Mouse (Mus musculus) cerebellum, adult 9-11 months (tissue): ENCODE results near the gene N4bp2l2.
"Not testable (repeated sequence)": the region's sequence is repeated elsewhere in the genome, so short reads cannot be mapped to it uniquely, and the experiment has no call there.

ENCODE experiments used
- DNase-seq: peaks from one replicate; pipeline ENCODE4 v3.0.0; 2022

N4bp2l2 gene

DNA sequence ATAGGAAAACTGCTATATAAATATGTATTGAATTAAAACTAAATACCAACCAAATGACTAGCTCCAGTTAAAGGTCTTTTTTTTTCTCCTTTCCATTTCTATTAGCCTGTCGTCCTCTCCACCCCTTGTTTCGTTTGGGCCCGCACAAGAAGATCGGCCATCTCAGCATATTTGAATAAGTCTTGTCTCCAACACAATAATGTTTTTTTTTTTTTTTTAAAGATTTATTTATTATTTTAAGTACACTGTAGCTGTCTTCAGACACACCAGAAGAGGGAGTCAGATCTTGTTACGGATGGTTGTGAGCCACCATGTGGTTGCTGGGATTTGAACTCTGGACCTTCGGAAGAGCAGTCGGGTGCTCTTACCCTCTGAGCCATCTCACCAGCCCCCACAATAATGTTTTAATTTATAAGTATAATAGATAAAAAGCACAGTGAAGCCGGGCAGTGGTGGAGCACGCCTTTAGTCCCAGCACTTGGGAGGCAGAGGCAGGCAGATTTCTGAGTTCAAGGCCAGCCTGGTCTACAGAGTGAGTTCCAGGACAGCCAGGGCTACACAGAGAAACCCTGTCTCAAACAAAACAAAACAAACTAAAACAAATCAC lies at the start of gene N4bp2l2:
Gene N4bp2l2 (minus strand): TSS at position 51 of the 607 bp plus-strand sequence.
- DNase-seq, result not testable (repeated sequence)

GRCm38 (mm10) chr5:150713431-150713830 lies 47.4 kb upstream of the N4bp2l2 start:
- no peak for DNase-seq

DNA sequence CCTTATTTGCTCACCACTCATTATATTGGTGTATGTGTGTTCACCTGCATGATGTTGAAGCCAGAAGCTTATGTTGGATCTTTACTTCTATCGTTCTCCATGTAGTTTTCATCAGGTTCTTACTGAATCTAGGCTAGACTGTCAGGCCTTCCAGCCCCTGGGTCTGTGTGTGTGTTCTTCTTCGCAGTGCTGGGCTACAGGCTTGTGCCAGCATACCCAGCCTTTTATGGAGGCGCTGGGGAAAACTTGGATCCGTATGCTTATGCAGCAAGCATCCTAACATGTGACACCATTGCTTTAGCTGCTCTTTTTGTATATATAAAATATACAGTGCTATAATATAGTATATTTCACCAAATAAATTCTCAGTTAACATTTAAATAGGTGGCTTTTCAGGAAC lies 45.5 kb upstream of the N4bp2l2 start:
- DNase-seq, result no peak

DNA sequence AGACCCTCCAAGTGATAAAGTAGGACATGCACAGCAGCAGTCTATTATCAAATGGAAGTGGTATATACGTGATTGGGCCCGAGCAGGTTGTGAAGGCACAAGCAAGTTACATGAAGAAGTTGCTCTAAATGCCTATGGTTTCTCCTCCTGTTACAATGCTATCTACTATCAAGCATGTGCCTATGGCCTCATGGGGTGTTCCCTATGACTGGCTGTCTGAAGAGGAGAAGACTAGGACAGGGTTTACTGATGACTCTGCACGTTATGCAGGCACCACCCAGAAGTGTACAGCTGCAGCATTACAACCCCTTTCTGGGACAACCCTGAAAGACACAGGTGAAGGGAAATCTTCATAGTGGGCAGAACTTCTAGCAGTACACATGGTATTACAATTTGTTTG lies 41.2 kb upstream of the N4bp2l2 start:
- DNase-seq, result not testable (repeated sequence)

DNA sequence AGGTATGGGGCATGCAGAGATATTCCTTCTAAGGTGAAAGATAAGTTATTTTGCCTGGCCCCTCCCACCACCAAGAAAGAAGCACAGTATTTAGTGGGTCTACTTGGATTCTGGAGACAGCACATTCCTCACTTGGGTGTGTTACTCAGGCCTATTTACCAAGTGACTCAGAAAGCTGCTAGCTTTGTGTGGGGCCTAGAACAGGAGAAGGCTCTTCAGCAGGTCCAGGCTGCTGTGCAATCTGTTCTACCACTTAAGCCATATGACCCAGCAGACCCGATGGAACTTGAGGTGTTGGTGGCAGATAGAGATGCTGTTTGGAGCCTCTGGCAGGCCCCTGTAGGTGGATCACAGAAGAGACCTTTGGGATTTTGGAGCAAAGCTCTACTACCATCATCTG lies 40.7 kb upstream of the N4bp2l2 start:
- not testable (repeated sequence) for DNase-seq

DNA sequence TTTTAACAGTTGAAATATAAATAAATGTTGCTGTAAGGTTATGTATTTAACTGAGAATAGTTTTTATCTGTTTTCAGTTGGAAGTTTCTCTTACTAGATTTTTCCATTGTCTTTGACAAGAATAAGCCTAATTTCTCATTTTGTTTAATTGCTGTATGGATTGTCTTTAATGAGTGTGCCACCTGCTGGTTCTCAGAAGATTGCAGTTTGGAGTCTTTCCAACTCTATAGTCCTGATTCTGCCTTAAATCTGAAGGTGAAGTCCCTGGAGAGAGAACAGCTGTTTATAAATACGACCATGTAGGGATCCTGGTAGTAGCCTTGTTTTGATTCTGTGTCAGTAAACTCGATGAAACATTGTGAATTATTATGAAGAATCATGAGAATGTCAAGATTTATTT lies 36.7 kb upstream of the N4bp2l2 start:
- DNase-seq, result peak; percentile 47

- no peak for DNase-seq
These were observed 27.3 kb upstream of the N4bp2l2 start for GRCm38 (mm10) chr5:150693277-150693676.

DNA sequence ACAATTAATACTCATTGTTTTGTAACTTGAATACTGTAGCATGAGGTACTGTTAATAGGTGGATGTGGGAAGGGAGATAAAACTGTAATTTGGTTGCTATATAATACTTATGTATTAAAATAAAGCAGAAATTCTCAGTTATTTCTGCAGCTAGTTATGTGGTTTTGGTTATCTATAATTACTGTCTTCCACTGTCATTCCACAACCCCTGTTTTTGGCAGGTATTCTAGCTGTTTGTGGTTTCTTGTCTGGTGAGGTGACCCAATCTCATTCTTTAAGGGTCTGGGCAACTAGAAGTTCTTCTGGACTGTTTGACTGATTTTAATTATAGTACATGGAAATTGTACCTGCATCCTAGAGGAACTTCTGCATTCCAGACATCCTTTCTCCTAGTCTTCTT lies 24.7 kb upstream of the N4bp2l2 start:
- DNase-seq, result no peak

DNA sequence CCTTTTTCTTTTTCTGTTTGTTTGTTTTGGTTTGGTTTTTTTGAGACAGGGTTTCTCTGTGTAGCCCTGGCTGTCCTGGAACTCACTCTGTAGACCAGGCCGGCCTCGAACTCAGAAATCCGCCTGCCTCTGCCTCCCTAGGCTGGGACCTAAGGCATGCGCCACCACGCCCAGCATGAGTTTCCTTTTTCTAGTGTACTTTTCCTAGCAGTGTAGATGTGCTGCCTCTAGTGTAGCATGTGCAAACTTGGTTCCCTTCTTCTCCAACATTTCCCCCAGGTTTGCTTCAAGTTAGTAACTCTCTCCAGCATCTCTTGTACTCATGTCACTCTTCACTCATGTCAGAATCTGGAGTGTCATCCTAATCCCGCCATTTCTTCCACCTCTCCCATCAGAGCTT lies 16.9 kb upstream of the N4bp2l2 start:
- not testable (repeated sequence) for DNase-seq

DNA sequence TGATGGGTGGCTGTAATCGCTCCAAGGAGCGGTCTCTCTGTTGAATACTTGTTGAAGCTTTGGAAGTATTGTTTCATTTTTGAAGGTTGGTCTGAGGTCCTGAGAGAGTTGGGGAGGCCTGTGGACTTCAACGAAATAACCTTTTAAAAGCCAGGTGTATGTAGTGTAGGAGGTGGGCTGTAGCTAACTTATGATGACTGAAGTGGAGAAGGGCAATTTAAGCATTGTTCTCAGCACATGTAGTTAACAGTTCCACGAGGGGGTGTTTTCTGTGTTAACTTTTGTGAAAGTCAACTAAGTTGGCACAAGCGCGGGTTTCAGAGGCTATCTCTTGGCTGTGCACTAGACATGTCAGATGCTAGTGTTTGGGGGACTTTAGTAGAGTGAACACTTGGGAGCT lies 8.9 kb upstream of the N4bp2l2 start:
- peak; percentile 30 for DNase-seq

- DNase-seq, result no peak
These were observed 8.1 kb upstream of the N4bp2l2 start for GRCm38 (mm10) chr5:150673880-150674621.

- peak; percentile 96 for DNase-seq
These were observed 7.3 kb upstream of the N4bp2l2 start, which contains the start of gene Pds5b for GRCm38 (mm10) chr5:150673153-150673835. TSS of gene Pds5b (plus strand) at chr5:150673739.

- peak; percentile 41 for DNase-seq
These were observed 6.4 kb upstream of the N4bp2l2 start for GRCm38 (mm10) chr5:150672343-150672742.

- DNase-seq, result no peak
These were observed 2.7 kb upstream of the N4bp2l2 start for GRCm38 (mm10) chr5:150668731-150669130.

DNA sequence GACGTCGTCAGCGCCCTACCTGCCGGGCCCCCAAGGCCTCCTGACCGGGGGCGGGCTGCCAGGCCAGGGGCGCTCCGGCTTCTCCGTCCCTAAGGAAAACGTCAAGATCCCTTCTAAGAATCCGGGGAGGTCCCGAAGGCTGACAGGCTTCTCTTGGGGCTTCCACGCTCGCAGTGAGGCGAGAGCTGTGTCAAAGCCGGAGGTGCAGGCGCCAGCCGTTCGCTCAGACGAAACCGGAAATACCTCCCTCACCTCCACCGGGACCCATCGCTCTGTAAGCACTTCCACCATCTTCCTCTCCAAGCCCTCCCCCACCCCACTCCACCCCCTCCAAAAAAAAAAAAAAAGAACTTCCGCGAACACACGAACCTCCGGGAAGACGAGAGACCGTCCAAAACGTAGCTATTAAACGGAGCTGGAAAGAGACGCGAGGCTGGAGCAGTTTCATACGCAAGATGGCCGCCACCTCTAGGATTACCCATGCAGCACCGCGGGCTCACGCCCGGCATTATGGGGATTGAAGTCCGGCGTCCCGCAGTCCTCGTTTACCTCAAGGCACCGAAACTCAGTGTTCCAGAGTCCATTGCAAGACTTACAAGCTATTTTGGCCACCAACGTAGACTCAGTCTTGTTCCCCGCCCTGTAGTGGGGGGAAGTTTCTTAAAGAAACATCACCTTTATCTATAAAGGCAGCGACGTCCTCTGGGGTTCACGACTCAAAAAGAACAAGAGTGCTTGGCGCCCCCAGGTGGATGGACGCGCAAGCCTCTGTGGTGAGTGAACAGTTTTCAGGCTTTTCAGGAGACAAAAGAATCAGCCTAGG lies 640 bp downstream of the N4bp2l2 start:
- peak; percentile 98 for DNase-seq

- DNase-seq, result no peak
These were observed 1.2 kb downstream of the N4bp2l2 start for GRCm38 (mm10) chr5:150664794-150665131.

DNA sequence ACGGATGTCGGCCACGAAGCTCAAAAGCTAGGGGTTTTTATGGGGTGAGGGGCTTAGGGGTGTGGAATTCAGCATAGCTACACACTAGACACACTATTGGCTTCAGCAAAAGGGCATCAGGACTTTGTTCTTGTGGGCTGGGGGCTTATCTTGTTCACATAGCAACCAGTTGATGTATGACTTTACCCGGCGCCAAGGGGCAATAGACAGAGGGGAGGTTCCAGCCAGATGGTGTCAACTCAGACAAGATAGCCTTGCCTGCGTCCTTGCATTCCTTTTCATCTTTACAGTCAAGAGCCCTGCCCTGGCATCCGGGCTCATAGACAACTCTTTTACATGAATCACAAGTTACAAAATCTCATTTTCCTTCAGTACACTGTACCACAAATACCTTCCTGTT lies 2.1 kb downstream of the N4bp2l2 start:
- peak; percentile 40 for DNase-seq

- not testable (repeated sequence) for DNase-seq
These were observed 5.7 kb downstream of the N4bp2l2 start for GRCm38 (mm10) chr5:150660296-150660695.

DNA sequence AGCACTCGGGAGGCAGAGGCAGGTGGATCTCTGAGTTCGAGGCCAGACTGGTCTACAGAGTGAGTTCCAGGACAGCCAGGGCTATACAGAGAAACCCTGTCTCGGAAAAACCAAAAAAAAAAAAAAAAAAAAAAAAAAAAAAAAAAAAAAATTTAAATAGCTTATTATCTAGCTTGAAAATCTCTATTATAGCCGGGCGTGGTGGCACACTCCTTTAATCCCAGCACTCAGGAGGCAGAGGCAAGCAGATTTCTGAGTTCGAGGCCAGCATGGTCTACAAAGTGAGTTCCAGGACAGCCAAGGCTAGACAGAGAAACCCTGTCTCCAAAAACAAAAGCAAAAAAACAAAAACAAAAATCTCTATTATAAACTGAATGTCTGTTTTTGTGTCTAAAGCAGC lies 6.6 kb downstream of the N4bp2l2 start:
- not testable (repeated sequence) for DNase-seq

- DNase-seq, result no peak
These were observed 11.4 kb downstream of the N4bp2l2 start for GRCm38 (mm10) chr5:150654548-150654947.

DNA sequence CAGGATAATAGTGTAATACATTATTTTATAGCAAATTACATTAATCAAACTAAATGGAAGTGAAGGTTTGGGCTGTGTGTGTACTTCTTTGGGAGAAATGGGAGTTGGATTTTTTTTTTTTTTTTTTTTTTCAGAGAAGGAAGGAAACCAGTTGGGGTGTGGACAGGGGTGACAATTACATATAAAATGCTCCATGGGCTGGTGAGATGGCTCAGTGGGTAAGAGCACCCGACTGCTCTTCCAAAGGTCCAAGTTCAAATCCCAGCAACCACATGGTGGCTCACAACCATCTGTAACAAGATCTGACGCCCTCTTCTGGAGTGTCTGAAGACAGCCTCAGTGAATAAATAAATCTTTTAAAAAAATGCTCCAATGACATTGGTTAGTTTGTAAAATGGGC lies 13.4 kb downstream of the N4bp2l2 start:
- DNase-seq, result no peak

GRCm38 (mm10) chr5:150644926-150645325 lies 21.1 kb downstream of the N4bp2l2 start:
- no peak for DNase-seq

GRCm38 (mm10) chr5:150643390-150643789 lies 22.6 kb downstream of the N4bp2l2 start:
- DNase-seq, result not testable (repeated sequence)
